Mouse (Mus musculus) thymus, postnatal 14 days (tissue): ENCODE measurements around the gene Cntnap5a.

Experiments used
- DNase-seq: peaks from one replicate; pipeline ENCODE4 v3.0.0; 2021

The Cntnap5a gene

DNA sequence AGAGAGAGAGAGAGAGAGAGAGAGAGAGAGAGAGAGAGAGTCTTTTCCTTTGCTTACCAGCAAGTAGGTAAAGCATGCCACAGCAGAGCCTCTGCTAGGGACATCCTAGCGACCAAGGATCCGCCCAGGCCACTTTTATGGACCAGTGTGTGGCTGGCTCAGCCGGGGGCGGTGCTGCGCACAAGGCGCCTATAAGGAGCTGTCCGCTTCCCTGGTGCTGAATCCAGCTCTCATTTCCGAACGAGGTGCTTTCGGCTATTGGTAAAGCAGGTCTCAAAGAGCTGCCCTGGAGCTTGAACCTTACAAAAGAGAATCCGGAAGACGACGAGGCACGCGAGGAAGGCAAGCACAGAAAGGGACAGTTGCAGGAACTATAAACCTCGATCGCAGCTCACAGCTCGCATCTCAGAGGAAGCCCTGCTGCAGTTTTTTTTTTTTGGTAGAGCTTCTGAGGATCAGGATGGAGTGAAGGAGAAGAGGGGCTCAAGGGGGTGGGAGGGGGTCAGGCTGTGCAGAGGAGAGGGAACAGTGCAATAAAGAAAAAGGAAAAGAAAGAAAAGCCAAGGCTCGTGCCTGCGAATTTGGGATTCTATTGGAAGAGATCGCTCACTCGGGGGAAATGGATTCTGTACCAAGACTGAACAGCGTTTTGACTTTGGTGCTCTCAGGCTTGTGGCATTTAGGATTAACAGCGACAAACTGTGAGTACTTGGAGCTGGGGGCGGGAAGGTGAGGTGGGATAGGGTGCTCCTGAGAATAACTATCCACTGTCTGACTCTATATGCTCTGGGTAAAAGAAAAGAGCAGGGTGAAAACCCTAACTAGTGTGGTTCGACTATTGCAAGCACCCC lies at the start of gene Cntnap5a:
Gene Cntnap5a (plus strand): TSS at position 239 of the 851 bp plus-strand sequence.
- peak; percentile 2 for DNase-seq

DNA sequence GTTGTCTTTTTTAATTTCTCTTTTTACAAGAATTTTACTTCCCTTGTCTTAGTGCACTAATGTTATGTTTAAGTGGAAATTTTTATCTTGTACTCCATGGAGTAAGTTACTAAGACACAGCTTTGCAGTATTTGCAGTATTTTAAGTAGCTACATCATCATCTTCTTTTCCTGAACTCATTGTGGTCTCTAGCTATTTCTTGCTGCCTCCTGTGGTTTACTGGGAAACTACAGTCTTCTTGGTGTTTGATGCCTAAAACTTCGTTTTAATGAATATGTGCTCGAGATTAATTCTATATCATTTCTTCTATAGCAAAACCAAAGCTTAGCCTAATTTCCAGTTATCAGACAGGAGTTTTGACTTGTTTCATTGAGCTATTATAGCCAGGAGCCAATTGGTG lies 37.6 kb upstream of the Cntnap5a start:
- DNase-seq = no peak

GRCm38 (mm10) chr1:115658343-115659064 lies 26.1 kb upstream of the Cntnap5a start:
- no peak for DNase-seq

DNA sequence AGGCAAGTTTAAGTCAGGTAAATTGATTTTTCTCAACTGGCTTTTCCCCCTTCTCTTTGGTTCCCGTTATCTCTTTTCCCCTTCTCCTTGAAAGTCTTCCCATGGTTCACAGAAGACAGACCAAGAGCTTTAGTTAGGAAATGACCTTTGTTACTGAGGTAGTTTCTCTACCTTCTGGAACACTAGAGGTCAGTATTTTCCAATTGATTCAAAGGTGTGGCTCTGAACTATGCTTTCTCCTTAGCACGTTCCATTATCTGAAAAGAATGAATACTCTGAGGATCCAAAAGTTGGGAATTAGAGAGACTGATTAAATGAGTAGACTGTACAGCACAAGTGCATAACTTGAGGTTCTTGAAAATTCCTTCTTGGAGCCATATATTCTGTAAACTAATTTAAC lies 1.9 kb downstream of the Cntnap5a start:
- no peak for DNase-seq

GRCm38 (mm10) chr1:115699798-115700197 lies 15.2 kb downstream of the Cntnap5a start:
- DNase-seq = no peak

DNA sequence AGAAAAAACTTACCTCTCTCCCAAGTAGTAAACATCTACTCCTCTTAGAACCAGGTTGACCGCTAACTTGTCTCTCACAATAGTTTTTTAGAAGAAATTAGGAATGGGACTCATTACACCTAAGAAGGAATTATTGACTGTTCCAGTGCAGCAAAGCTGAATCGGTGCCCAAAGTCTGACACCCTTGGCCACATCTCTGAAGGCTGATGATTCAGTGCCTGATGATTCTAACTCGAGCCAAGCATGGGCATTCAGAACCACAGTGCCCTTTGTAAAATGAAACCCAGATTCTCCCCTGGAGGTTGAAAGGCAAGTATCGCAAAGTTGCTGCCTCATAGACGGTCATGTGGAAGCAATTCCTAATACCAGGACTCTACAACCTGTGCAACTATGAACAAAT lies 58.0 kb downstream of the Cntnap5a start:
- no peak for DNase-seq

DNA sequence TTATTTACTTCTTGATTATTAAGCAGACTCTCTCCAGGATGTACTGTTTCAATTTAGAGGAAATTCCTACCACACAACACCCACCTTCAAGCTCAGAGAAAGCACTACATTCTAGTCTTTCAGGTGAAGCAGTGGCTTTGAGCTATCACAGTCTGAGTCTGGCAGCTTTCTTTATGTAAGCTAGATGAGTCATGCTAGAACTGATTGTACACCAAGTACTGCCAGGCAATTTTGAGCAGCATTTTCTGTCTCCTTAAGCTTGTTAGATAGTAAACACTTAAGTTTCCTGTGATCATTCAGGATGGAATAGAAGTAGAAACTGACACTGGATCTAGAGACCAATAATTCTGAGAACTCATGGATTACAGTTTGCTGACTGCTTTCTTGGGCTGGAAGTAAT lies 61.0 kb downstream of the Cntnap5a start:
- no peak for DNase-seq

DNA sequence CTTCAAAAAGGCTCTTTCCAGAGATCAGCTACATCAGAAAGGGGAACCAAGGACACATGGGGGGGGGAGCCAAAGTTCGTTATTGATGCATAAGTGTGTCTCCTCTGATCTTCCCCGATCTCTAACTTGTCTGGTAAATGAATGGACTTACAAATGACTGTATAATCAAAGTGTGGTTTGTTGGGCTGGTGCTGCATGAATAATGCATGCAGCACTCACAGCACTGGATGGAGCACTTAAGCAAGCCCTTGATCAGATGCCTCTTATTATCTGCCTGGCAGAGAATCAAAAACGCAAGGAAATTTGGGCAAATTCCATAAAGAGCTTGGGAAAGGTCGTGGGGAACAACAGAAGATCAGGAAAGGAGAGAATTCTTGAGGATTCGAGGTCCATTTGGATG lies 100.2 kb downstream of the Cntnap5a start:
- no peak for DNase-seq

DNA sequence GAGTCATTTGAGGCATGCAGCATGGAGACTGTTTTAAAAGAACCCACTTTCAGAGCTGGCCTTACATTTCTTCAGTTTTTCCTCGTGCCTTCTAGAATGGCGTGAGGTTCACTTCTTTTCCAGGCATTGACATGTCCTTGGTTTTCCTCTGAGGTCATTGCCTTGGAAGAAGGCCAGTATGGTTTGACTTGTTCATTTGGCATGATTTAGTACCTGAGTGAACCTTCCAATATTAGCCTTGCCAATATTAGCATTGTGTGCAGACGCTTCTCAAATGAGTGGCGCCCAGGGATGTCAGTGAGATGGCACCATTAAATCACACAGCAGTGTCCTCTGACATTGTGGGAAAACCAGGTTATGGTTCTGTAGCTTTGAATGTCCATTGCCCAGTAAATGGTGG lies 158.0 kb downstream of the Cntnap5a start:
- no peak for DNase-seq

GRCm38 (mm10) chr1:115847605-115848004 lies 163.0 kb downstream of the Cntnap5a start:
- DNase-seq = no peak

DNA sequence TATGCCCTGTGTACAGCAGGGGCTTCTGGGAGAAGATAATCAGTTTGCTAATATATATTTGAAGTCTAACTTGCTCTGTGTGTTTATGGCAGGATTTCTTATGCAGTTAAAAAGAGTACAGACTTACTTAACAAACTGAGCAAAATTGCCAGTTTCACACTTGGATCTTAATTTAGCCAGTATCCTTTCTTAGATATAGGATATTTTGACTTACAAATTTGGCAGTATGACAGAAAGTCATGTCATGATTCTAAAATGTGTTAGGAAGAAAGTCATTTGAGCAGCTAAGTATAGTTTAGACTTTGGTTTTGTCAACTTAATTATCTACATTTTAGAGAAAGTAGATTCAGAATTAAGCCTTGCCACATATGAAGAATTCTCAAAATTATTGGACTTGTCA lies 167.7 kb downstream of the Cntnap5a start:
- DNase-seq = no peak

- no peak for DNase-seq
Observed at GRCm38 (mm10) chr1:115918396-115918795, 233.8 kb downstream of the Cntnap5a start.

- no peak for DNase-seq
Observed at GRCm38 (mm10) chr1:115925953-115926665, 241.6 kb downstream of the Cntnap5a start.

GRCm38 (mm10) chr1:115932045-115932444 lies 247.5 kb downstream of the Cntnap5a start:
- no peak for DNase-seq

DNA sequence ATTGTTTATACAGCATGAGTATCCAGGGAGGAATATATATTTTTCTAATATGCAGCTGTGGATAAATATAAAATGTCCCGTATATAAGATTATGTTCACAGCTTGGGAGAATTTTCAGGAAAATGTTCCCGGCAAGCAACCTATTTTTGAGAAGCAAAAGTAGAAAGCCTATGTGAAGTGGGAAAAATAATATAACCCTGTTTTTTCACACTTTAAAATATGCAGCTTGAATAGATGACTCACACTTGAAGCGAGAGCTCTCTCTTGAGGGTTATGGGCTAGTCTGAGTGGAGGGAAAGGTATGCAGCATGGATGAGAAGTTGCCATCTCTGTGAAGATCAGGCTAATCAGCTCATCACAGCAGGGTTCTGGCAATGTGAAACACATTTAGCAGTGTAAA lies 261.3 kb downstream of the Cntnap5a start:
- no peak for DNase-seq

- no peak for DNase-seq
Observed at GRCm38 (mm10) chr1:115956528-115956927, 272.0 kb downstream of the Cntnap5a start.

GRCm38 (mm10) chr1:115964993-115965575 lies 280.5 kb downstream of the Cntnap5a start:
- no peak for DNase-seq

DNA sequence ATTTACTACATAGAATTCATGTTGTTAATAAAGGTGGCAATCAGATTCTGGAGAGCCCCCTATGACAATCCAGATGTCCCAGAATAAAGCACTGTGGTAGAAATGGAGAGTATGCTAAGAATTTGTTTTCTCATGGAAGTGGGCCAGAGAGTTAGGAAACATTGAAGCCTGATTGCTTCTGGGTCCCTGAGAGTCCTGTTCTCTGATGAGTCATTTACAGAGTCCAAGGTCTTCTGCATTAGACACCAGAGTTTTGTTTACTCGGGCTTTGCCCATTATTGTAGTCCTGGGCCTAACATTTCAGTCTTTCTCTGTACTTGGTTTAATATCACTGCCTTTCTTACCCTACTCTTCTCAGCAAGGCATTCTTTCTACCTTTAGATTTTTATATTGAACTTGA lies 305.6 kb downstream of the Cntnap5a start:
- no peak for DNase-seq

DNA sequence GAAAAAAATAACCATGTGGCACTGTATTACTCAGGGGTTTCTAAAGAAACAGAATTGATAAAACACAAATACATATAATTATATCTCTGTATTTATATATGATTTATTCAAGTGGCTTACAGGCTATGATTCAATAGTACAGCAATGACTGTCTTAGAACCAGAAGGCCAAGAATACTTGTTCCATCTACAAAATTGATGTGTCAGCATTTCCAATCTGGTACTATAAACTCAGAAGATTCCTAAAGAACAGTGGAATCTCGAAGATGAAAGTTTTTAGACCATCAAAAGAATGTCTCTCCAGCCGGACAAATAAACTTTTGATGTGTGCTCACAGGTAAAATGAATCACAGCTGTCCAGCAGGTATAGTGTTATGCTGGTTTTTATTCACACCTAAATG lies 331.2 kb downstream of the Cntnap5a start:
- DNase-seq = no peak

- DNase-seq = no peak
Observed at GRCm38 (mm10) chr1:116029653-116030052, 345.1 kb downstream of the Cntnap5a start.

DNA sequence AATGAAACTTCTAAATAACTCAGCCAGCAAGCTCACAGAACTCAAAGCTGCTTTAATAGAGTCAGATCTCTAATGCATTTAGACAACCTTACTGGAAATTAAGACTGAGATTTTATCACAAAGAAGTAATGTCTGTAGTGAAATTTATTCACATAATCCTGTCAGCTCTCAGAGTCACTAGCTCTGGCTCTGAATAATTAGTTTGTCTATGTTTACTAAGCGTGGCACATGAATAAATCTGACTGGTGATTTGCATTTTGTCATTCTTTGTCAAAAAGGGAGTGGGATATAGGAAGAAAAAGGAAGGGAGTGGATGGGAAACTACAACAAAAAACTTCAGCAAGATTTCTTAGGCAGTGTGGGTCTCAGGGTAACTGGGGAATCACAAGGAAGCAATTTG lies 351.3 kb downstream of the Cntnap5a start:
- DNase-seq = no peak

DNA sequence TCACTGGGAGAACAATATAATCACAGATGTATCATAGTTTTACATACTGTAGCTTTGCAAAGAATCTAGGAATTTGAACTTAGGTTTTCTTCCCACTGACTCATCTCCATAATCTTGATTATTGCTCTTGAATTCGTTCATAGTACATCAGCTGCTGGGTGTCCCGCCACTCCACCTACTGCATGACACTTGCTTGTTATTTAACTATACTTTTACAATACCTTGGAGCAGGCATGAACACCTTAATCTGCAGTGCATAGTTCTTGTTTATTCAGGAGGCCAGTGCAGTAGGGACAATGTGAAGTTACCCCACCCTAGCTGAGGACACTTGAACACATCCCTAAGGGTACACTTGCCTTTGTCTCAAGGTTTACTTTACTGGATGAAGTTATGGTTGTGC lies 352.3 kb downstream of the Cntnap5a start:
- no peak for DNase-seq

DNA sequence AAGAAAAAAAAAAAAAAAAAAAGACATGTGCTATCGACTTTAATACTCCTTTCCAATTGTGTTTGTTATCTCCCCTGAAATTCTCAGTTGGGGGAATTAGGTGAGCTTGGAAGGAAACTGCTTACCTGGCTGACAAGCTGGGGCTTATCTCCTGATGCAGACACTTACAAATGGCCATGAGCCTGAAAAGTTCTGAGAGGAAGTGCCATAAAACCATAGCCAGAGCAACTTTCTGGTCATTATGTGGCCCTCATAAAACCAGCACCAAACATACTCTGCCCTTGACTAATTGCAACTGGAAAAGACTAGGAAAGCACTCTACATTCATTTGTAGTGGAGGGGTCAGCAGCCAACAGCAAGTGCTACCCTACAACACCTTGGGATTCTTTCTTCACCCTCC lies 359.5 kb downstream of the Cntnap5a start:
- DNase-seq = no peak
